Mouse (Mus musculus): Measurements from ENCODE around the gene Gm21060. TPM values are rescaled to one million over a fixed set of nuclear protein-coding genes. Genes with fewer than 3 reads are reported as not detected.
"Not testable (repeated sequence)": the region's sequence is repeated elsewhere in the genome, so short reads cannot be mapped to it uniquely, and the experiment has no call there.

The Gm21060 gene
- polyA plus RNA-seq, 1 experiment from 2014 or later = not detected

DNA sequence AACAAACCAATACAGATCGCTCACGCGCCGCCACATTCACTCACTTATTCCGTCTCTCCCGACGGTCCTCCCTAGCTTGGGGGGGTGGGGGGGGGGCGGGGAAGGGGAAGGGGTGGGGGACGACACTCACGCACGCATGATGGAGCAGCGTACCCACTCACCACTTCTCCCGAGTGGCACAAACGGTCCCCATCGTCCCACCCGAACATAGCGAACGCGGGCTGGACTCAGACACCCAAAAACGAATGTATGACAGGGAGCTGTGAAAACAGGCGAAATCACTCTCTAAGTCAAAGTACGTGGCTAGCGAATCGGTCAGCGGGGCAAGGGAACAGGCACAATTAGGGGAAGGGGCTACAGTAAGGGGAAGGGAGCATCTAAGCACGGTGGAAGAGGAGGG lies 30.2 kb downstream of the Gm21060 start:
- H3K4me1 ChIP-seq (ENCODE audit: control insufficient read depth, insufficient read depth, low read length) = no peaks in the 10 kb centered on the region
- H3K36me3 ChIP-seq (ENCODE audit: control insufficient read depth, insufficient read depth, low read length) = no peaks in the 10 kb centered on the region
- no peaks in the 10 kb centered on the region for H3K9me3 ChIP-seq (replicated peaks; ENCODE audit: control insufficient read depth, low read length)
- no peaks in the 10 kb centered on the region for H3K27me3 ChIP-seq (ENCODE audit: control insufficient read depth, insufficient read depth, low read length)
- H3K4me2 ChIP-seq (ENCODE audit: low read depth, low read length) = no peak overlapping the region
- H3K4me3 ChIP-seq (replicated peaks; ENCODE audit: low read length) = no peak overlapping the region
- no peak overlapping the region for H3K27ac ChIP-seq (ENCODE audit: low read length)
- 3% methylated on average over 25 of the region's 26 CpGs for WGBS
- ATAC-seq (ENCODE audit: insufficient read depth, low FRiP score) = no peak
- H3K9ac ChIP-seq (ENCODE audit: low read length) = no peak overlapping the region

- Histone ChIP-seq H3K4me2 (ENCODE audit: low read depth, low read length) (no peak overlapping the region), H3K4me3 (replicated peaks; ENCODE audit: low read length) (no peak overlapping the region), H3K9me3 (replicated peaks; ENCODE audit: control insufficient read depth, low read length) (no peaks in the 10 kb centered on the region), H3K4me1 (ENCODE audit: control insufficient read depth, insufficient read depth, low read length) (no peaks in the 10 kb centered on the region), H3K36me3 (ENCODE audit: control insufficient read depth, insufficient read depth, low read length) (no peaks in the 10 kb centered on the region), H3K27me3 (ENCODE audit: control insufficient read depth, insufficient read depth, low read length) (no peaks in the 10 kb centered on the region), H3K9ac (ENCODE audit: low read length) (no peak overlapping the region), H3K27ac (ENCODE audit: low read length) (no peak overlapping the region)
- 2% methylated on average over 12 of the region's 12 CpGs for WGBS
- ATAC-seq (ENCODE audit: insufficient read depth, low FRiP score) = no peak
Measured at GRCm38 (mm10) chr19:61266246-61266615, 30.6 kb downstream of the Gm21060 start.

GRCm38 (mm10) chr19:61265349-61266245 lies 31.3 kb downstream of the Gm21060 start:
- ATAC-seq (ENCODE audit: insufficient read depth, low FRiP score) = peak; percentile 28; the same call in 1 of the 2 replicates
- Histone ChIP-seq H3K4me2 (ENCODE audit: low read depth, low read length) (no peak overlapping the region), H3K27ac (ENCODE audit: low read length) (no peak overlapping the region), H3K9ac (ENCODE audit: low read length) (no peak overlapping the region), H3K27me3 (ENCODE audit: control insufficient read depth, insufficient read depth, low read length) (no peaks in the 10 kb centered on the region), H3K9me3 (replicated peaks; ENCODE audit: control insufficient read depth, low read length) (no peaks in the 10 kb centered on the region), H3K4me1 (ENCODE audit: control insufficient read depth, insufficient read depth, low read length) (no peaks in the 10 kb centered on the region), H3K4me3 (replicated peaks; ENCODE audit: low read length) (no peak overlapping the region), H3K36me3 (ENCODE audit: control insufficient read depth, insufficient read depth, low read length) (no peaks in the 10 kb centered on the region)
- 19% methylated on average over 3 of the region's 3 CpGs for WGBS

DNA sequence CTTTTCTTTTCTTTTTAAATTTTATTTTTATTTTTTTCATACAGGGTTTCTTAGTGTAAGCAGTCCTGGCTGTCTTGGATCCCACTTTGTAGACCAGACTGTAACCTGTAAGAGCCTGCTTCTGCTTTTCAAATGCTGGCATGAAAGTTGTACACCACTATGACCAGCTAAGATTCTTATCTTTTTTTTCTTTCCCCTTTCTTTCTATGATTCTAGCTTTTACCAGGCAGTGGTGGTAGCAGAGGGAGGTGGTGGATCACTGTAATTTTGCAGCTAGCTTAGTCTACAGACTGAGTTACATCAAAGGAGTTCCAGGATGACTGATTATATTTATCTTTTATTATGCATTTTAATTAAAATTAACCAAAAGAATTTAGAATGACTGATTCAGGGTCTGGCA lies 31.9 kb downstream of the Gm21060 start:
- H3K4me2 ChIP-seq (ENCODE audit: low read depth, low read length) = no peak overlapping the region
- H3K4me3 ChIP-seq (replicated peaks; ENCODE audit: low read length) = no peak overlapping the region
- H3K4me1 ChIP-seq (ENCODE audit: control insufficient read depth, insufficient read depth, low read length) = no peaks in the 10 kb centered on the region
- no peak overlapping the region for H3K9ac ChIP-seq (ENCODE audit: low read length)
- H3K36me3 ChIP-seq (ENCODE audit: control insufficient read depth, insufficient read depth, low read length) = no peaks in the 10 kb centered on the region
- ATAC-seq (ENCODE audit: insufficient read depth, low FRiP score) = no peak
- H3K27ac ChIP-seq (ENCODE audit: low read length) = no peak overlapping the region
- no peaks in the 10 kb centered on the region for H3K27me3 ChIP-seq (ENCODE audit: control insufficient read depth, insufficient read depth, low read length)
- no peaks in the 10 kb centered on the region for H3K9me3 ChIP-seq (replicated peaks; ENCODE audit: control insufficient read depth, low read length)

DNA sequence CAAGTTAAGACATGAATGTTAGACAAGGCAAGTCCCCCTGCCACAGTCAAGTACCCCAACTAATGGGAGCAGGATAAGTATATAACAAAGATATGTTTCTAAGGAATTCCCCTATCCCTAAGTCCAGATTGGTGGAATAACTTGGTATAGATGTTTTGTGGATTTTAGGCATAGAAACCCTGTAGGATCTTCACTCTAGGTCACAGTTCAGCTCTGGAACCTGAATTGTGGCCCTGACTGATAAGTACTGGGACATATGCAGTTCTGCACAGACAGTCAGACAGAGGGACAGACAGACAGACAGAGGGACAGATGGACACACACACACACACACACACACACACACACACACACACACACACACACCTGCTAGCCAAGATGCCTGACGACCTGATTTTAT lies 32.6 kb downstream of the Gm21060 start:
- Histone ChIP-seq H3K9me3 (replicated peaks; ENCODE audit: control insufficient read depth, low read length) (no peaks in the 10 kb centered on the region), H3K4me1 (ENCODE audit: control insufficient read depth, insufficient read depth, low read length) (no peaks in the 10 kb centered on the region), H3K36me3 (ENCODE audit: control insufficient read depth, insufficient read depth, low read length) (no peaks in the 10 kb centered on the region), H3K27ac (ENCODE audit: low read length) (no peak overlapping the region), H3K4me3 (replicated peaks; ENCODE audit: low read length) (no peak overlapping the region), H3K9ac (ENCODE audit: low read length) (no peak overlapping the region), H3K27me3 (ENCODE audit: control insufficient read depth, insufficient read depth, low read length) (no peaks in the 10 kb centered on the region), H3K4me2 (ENCODE audit: low read depth, low read length) (no peak overlapping the region)
- no peak for ATAC-seq (ENCODE audit: insufficient read depth, low FRiP score)
- WGBS = 92% methylated on average over 1 of the region's 1 CpGs

- WGBS = 84% methylated on average over 1 of the region's 1 CpGs
- Histone ChIP-seq H3K27ac (ENCODE audit: low read length) (no peak overlapping the region), H3K27me3 (ENCODE audit: control insufficient read depth, insufficient read depth, low read length) (no peaks in the 10 kb centered on the region), H3K4me3 (replicated peaks; ENCODE audit: low read length) (no peak overlapping the region), H3K4me1 (ENCODE audit: control insufficient read depth, insufficient read depth, low read length) (no peaks in the 10 kb centered on the region), H3K4me2 (ENCODE audit: low read depth, low read length) (no peak overlapping the region), H3K9ac (ENCODE audit: low read length) (no peak overlapping the region), H3K36me3 (ENCODE audit: control insufficient read depth, insufficient read depth, low read length) (no peaks in the 10 kb centered on the region), H3K9me3 (replicated peaks; ENCODE audit: control insufficient read depth, low read length) (no peaks in the 10 kb centered on the region)
- no peak for ATAC-seq (ENCODE audit: insufficient read depth, low FRiP score)
Measured at GRCm38 (mm10) chr19:61261241-61261640, 35.6 kb downstream of the Gm21060 start.

DNA sequence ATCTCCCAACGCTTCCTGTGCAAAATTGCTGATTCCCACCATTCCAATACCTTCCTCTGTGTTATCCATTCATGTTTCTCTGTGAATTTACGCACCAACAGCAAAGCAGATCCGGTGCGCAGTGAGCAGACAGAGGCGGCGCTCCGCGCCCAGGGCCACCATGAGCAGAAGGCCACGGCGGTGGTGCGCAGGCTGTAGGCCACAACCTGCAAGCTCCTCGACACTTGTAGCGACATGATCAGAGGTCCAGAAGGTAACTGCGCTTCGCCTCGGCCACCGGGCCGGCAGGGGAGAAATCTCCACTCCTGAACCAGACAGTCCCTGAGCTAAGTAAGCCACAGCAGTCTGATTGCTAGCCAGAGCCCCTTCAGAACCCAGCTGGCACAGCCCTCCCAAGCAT lies 39.1 kb downstream of the Gm21060 start:
- Histone ChIP-seq H3K9ac (ENCODE audit: low read length) (no peak overlapping the region), H3K9me3 (replicated peaks; ENCODE audit: control insufficient read depth, low read length) (no peaks in the 10 kb centered on the region), H3K27ac (ENCODE audit: low read length) (no peak overlapping the region), H3K27me3 (ENCODE audit: control insufficient read depth, insufficient read depth, low read length) (no peaks in the 10 kb centered on the region), H3K4me2 (ENCODE audit: low read depth, low read length) (no peak overlapping the region), H3K4me3 (replicated peaks; ENCODE audit: low read length) (no peak overlapping the region), H3K36me3 (ENCODE audit: control insufficient read depth, insufficient read depth, low read length) (no peaks in the 10 kb centered on the region), H3K4me1 (ENCODE audit: control insufficient read depth, insufficient read depth, low read length) (no peaks in the 10 kb centered on the region)
- WGBS = 93% methylated on average over 18 of the region's 18 CpGs
- no peak for ATAC-seq (ENCODE audit: insufficient read depth, low FRiP score)

GRCm38 (mm10) chr19:61256166-61256887 lies 40.5 kb downstream of the Gm21060 start:
- no peak; the same call in 1 of the 2 replicates for ATAC-seq (ENCODE audit: insufficient read depth, low FRiP score)
- Histone ChIP-seq H3K27ac (ENCODE audit: low read length) (no peak overlapping the region), H3K4me3 (replicated peaks; ENCODE audit: low read length) (no peak overlapping the region), H3K9me3 (replicated peaks; ENCODE audit: control insufficient read depth, low read length) (no peaks in the 10 kb centered on the region), H3K9ac (ENCODE audit: low read length) (no peak overlapping the region), H3K4me2 (ENCODE audit: low read depth, low read length) (no peak overlapping the region), H3K36me3 (ENCODE audit: control insufficient read depth, insufficient read depth, low read length) (no peaks in the 10 kb centered on the region), H3K4me1 (ENCODE audit: control insufficient read depth, insufficient read depth, low read length) (no peaks in the 10 kb centered on the region), H3K27me3 (ENCODE audit: control insufficient read depth, insufficient read depth, low read length) (no peaks in the 10 kb centered on the region)
- 86% methylated on average over 7 of the region's 7 CpGs for WGBS

GRCm38 (mm10) chr19:61247334-61247733 lies 49.5 kb downstream of the Gm21060 start:
- not testable (repeated sequence) for ATAC-seq (ENCODE audit: insufficient read depth, low FRiP score); H3K36me3 ChIP-seq (ENCODE audit: control insufficient read depth, insufficient read depth, low read length); H3K9ac ChIP-seq (ENCODE audit: low read length); H3K27me3 ChIP-seq (ENCODE audit: control insufficient read depth, insufficient read depth, low read length); H3K4me1 ChIP-seq (ENCODE audit: control insufficient read depth, insufficient read depth, low read length); H3K9me3 ChIP-seq (replicated peaks; ENCODE audit: control insufficient read depth, low read length); H3K4me2 ChIP-seq (ENCODE audit: low read depth, low read length); H3K27ac ChIP-seq (ENCODE audit: low read length); H3K4me3 ChIP-seq (replicated peaks; ENCODE audit: low read length)
- WGBS = 69% methylated on average over 4 of the region's 4 CpGs

Measured in stomach, embryonic 16.5 days (tissue).